Mouse (Mus musculus): ENCODE measurements around the gene Ripply3. TPM values are rescaled to one million over a fixed set of nuclear protein-coding genes. Genes with fewer than 3 reads are reported as not detected.
A peak's percentile ranks its signal among the peaks of the same experiment; 100 is the strongest.

The Ripply3 gene
- total and polyA plus RNA-seq, 3 experiments = 0.28 to 6.1 (median 1.3) TPM

DNA sequence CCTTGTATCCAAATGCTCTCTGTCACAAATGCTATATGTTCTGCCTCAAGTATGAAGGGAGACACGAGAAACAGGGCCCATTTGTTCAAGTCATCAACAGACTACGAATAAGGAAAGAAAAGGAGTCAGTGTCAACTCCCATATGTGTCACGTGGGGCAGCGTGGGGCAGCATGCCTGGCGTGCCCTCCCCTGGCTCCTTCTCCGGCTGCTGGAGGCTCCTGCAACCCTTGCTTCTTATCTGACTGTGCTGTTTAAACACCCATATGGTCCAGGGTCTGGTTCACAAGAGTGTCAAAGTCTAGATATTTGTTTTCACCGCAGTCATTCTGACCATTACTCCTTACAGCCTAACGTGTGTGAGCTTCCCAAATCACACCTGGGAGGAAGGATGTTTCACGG is 40.4 kb upstream of the Ripply3 start:
- Histone ChIP-seq H3K4me3 (replicated peaks in 1 of 3; ENCODE audit: low read depth in 2 of 3, low read length in 2 of 3, poor library complexity in 1 of 3) (no peak overlapping the region), H3K4me1 (ENCODE audit: control insufficient read depth in 1 of 2, insufficient read depth in 2 of 2) (peaks cover 6 to 37% of the 10 kb centered on the region in 2 experiments), H3K36me3 (replicated peaks in 1 of 2; ENCODE audit: control insufficient read depth in 1 of 2, insufficient read depth in 1 of 2, low read length in 1 of 2) (peaks cover 12 to 44% of the 10 kb centered on the region in 2 experiments), H3K27me3 (replicated peaks) (no peaks in the 10 kb centered on the region), H3K27ac (ENCODE audit: insufficient read depth, low read depth) (no peak overlapping the region), H3K4me2 (ENCODE audit: insufficient read depth, low read depth, poor library complexity, severe bottlenecking) (no peak overlapping the region), H3K79me2 (replicated peaks; ENCODE audit: control insufficient read depth, extremely low read depth, insufficient read depth, poor library complexity, severe bottlenecking) (no peaks in the 10 kb centered on the region), H3K9ac (ENCODE audit: insufficient read depth, low read depth) (no peak overlapping the region), H3K9me3 (replicated peaks; ENCODE audit: low read length) (no peaks in the 10 kb centered on the region)
- TF ChIP-seq CHD2 (IDR thresholded peaks at IDR 0.05; ENCODE audit: low read length) (no peak), NELFE (IDR thresholded peaks at IDR 0.05; ENCODE audit: low read depth, low read length) (no peak), ELF1 (IDR thresholded peaks at IDR 0.05; ENCODE audit: low read depth, low read length) (no peak), CTCF (conservative IDR thresholded peaks at IDR 0.05 in 1 of 2, IDR thresholded peaks at IDR 0.05 in 1 of 2; ENCODE audit: low read depth in 2 of 2, low read length in 2 of 2) (no peak), BHLHE40 (IDR thresholded peaks at IDR 0.05; ENCODE audit: low read depth, low read length) (no peak), MXI1 (IDR thresholded peaks at IDR 0.05; ENCODE audit: low read depth, low read length) (no peak), MAFK (IDR thresholded peaks at IDR 0.05; ENCODE audit: insufficient replicate concordance, low read length) (no peak), TBP (conservative IDR thresholded peaks at IDR 0.05; ENCODE audit: low read depth, low read length) (no peak), ZKSCAN1 (IDR thresholded peaks at IDR 0.05; ENCODE audit: borderline replicate concordance, low read depth, low read length) (no peak), ZC3H11A (IDR thresholded peaks at IDR 0.05; ENCODE audit: low read depth, low read length) (no peak), NRF1 (IDR thresholded peaks at IDR 0.05; ENCODE audit: low read depth, low read length) (no peak), GABPA (IDR thresholded peaks at IDR 0.05; ENCODE audit: insufficient replicate concordance, low read depth, low read length) (no peak), POLR2AphosphoS2 (IDR thresholded peaks at IDR 0.05; ENCODE audit: low read depth, low read length) (no peak), RAD21 (IDR thresholded peaks at IDR 0.05; ENCODE audit: low read depth, low read length) (no peak), TCF12 (IDR thresholded peaks at IDR 0.05; ENCODE audit: low read depth, low read length) (no peak), EP300 (IDR thresholded peaks at IDR 0.05; ENCODE audit: low read length) (no peak), MEF2A (IDR thresholded peaks at IDR 0.05; ENCODE audit: borderline replicate concordance, low read depth, low read length) (no peak), PAX5 (IDR thresholded peaks at IDR 0.05; ENCODE audit: low read length) (no peak), KAT2A (IDR thresholded peaks at IDR 0.05; ENCODE audit: insufficient replicate concordance, low read length) (no peak)
- DNase-seq (ENCODE audit: extremely low read depth) = no peak
- dilution Hi-C loops (cut with MboI; ENCODE audit: extremely low pct_ligation_motif_present, extremely low pct_unique_long_range_greater_than_20kb, low sequenced_read_pairs) (no loop called here), in situ Hi-C loops (cut with MboI; ENCODE audit: low pct_ligation_motif_present, low pct_unique_long_range_greater_than_20kb, low sequenced_read_pairs) (no loop called here)

DNA sequence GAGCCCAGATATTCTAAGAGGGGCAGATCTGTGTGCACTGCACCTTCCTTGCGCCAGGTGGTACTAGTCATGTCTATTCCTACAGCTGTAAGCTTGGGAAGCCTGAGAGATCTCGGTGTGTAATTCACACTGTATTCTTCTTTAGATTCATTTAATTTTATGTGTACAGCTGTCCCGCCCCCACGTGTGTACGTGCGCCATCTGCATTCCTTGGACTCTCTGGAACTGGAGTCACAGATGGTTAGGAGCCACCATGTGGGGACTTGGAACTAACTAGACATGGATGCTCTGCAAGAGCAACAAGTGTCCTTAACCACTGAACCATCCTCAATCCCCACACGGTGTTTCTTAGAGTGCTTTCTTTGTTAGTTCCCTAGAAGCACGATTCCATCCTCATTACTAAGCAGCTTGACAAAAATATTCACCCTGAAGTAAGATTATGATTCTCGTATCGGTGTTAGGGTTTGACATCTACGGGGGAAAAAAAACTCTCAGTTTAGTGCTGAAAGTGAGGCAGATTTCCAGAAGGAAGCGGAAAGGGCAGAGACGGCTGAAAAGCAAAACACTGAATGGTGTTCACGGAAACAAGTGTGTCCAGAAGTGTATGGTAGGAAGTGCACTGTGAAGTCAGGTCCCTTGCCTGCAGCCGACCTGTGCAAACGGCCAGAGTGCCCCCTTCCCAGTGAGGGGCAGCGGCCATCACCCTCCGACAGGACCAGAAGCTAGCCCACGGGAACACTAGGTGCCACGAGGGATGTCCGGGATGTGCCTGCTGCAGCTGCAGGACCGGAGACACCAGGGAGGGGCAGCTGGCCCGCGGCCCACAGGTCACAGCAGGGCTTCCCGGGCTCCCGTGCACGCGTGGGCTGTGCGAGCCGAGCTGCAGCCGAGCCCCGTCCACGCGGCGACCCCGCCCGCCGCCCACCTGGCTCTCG is 38.8 kb upstream of the Ripply3 start:
- in situ Hi-C loops (cut with MboI; ENCODE audit: low pct_ligation_motif_present, low pct_unique_long_range_greater_than_20kb, low sequenced_read_pairs) = no loop called here
- dilution Hi-C loops (cut with MboI; ENCODE audit: extremely low pct_ligation_motif_present, extremely low pct_unique_long_range_greater_than_20kb, low sequenced_read_pairs) = no loop called here
- Histone ChIP-seq H3K4me2 (ENCODE audit: insufficient read depth, low read depth, poor library complexity, severe bottlenecking) (peak overlapping the region; percentile 49), H3K4me1 (ENCODE audit: control insufficient read depth in 1 of 2, insufficient read depth in 2 of 2) (peaks cover 6 to 31% of the 10 kb centered on the region in 2 experiments), H3K9me3 (replicated peaks; ENCODE audit: low read length) (no peaks in the 10 kb centered on the region), H3K27me3 (replicated peaks) (no peaks in the 10 kb centered on the region), H3K4me3 (replicated peaks in 1 of 3; ENCODE audit: low read depth in 2 of 3, low read length in 2 of 3, poor library complexity in 1 of 3) (peak overlapping the region; percentile 77 to 98 (median 89)), H3K27ac (ENCODE audit: insufficient read depth, low read depth) (peak overlapping the region; percentile 1; the same call in 1 of the 2 replicates), H3K79me2 (replicated peaks; ENCODE audit: control insufficient read depth, extremely low read depth, insufficient read depth, poor library complexity, severe bottlenecking) (no peaks in the 10 kb centered on the region), H3K9ac (ENCODE audit: insufficient read depth, low read depth) (peak overlapping the region; percentile 66), H3K36me3 (replicated peaks in 1 of 2; ENCODE audit: control insufficient read depth in 1 of 2, insufficient read depth in 1 of 2, low read length in 1 of 2) (peaks cover 5 to 28% of the 10 kb centered on the region in 2 experiments)
- TF ChIP-seq ELF1 (IDR thresholded peaks at IDR 0.05; ENCODE audit: low read depth, low read length) (peak; percentile 47; the same call in 1 of the 2 replicates), HCFC1 (IDR thresholded peaks at IDR 0.05; ENCODE audit: low read depth, low read length) (peak; percentile 38; the same call in 1 of the 2 replicates), SMC3 (IDR thresholded peaks at IDR 0.05; ENCODE audit: low read depth, low read length) (peak; percentile 54), RAD21 (IDR thresholded peaks at IDR 0.05; ENCODE audit: low read depth, low read length) (peak; percentile 27), GABPA (IDR thresholded peaks at IDR 0.05; ENCODE audit: insufficient replicate concordance, low read depth, low read length) (no peak), SIN3A (IDR thresholded peaks at IDR 0.05; ENCODE audit: low read length) (peak; percentile 61), CHD2 (IDR thresholded peaks at IDR 0.05; ENCODE audit: low read length) (no peak), MAFK (IDR thresholded peaks at IDR 0.05; ENCODE audit: insufficient replicate concordance, low read length) (no peak), MXI1 (IDR thresholded peaks at IDR 0.05; ENCODE audit: low read depth, low read length) (0 out of 2 replicates have a peak, but pooled peaks have one; percentile 26), MYC (IDR thresholded peaks at IDR 0.05; ENCODE audit: low read depth, low read length) (peak; percentile 53; the same call in 1 of the 2 replicates), ZNF384 (IDR thresholded peaks at IDR 0.05; ENCODE audit: low read depth, low read length) (peak; percentile 42; the same call in 1 of the 2 replicates), CTCF (conservative IDR thresholded peaks at IDR 0.05 in 1 of 2, IDR thresholded peaks at IDR 0.05 in 1 of 2; ENCODE audit: low read depth in 2 of 2, low read length in 2 of 2) (peak in 1 of 2 experiments; percentile 54; a peak in 2 of 4 replicates), TCF12 (IDR thresholded peaks at IDR 0.05; ENCODE audit: low read depth, low read length) (no peak), MAX (IDR thresholded peaks at IDR 0.05; ENCODE audit: low read length) (peak; percentile 59; the same call in 1 of the 2 replicates)
- peak; percentile 53 for DNase-seq (ENCODE audit: extremely low read depth)

Data from CH12.LX (cell line).